Mouse (Mus musculus) midbrain, embryonic 11.5 days (tissue): ENCODE data around the gene Ccdc65. TPM values are rescaled to one million over a fixed set of nuclear protein-coding genes. Genes with fewer than 3 reads are reported as not detected.

ENCODE experiments used
- ATAC-seq: fragments of 200-750 bp; cut with Nextera tagmentation; 2 replicates; pipeline ENCODE4 v1.8.0; 2017; ENCODE audit warnings: moderate TSS enrichment, moderate library complexity; ENCODE audit not compliant: low FRiP score
- DNase-seq: peaks from one replicate; pipeline ENCODE4 v3.0.0; 2015; ENCODE audit warnings: low spot score; ENCODE audit errors: missing footprints
- H3K27ac ChIP-seq: fragments of 300-500 bp; sonication (generic); 2 replicates; pipeline ENCODE4 v1.5.1; 2014; ENCODE audit warnings: low read depth, low read length
- H3K27me3 ChIP-seq: fragments of 300-500 bp; sonication (generic); 2 replicates; pipeline ENCODE4 v1.6.1; 2014; ENCODE audit warnings: mild to moderate bottlenecking, low read length, moderate library complexity, mixed read lengths; ENCODE audit not compliant: control insufficient read depth, insufficient read depth
- H3K36me3 ChIP-seq: fragments of 300-500 bp; sonication (generic); 2 replicates; pipeline ENCODE4 v1.6.1; 2014; ENCODE audit warnings: mild to moderate bottlenecking, low read length, moderate library complexity, mixed read lengths; ENCODE audit not compliant: control insufficient read depth, insufficient read depth
- H3K4me1 ChIP-seq: fragments of 300-500 bp; sonication (generic); 2 replicates; pipeline ENCODE4 v1.6.1; 2014; ENCODE audit warnings: low read length; ENCODE audit not compliant: control insufficient read depth, insufficient read depth
- H3K4me2 ChIP-seq: fragments of 300-500 bp; sonication (generic); 2 replicates; pipeline ENCODE4 v1.6.1; 2014; ENCODE audit warnings: mild to moderate bottlenecking, moderate library complexity
- H3K4me3 ChIP-seq: fragments of 300-500 bp; sonication (generic); 2 replicates; pipeline ENCODE4 v1.5.1; 2014; ENCODE audit warnings: low read depth, low read length
- H3K9ac ChIP-seq: fragments of 300-500 bp; sonication (generic); 2 replicates; pipeline ENCODE4 v1.6.1; 2014; ENCODE audit warnings: low read length
- H3K9me3 ChIP-seq: fragments of 300-500 bp; sonication (generic); 2 replicates; pipeline ENCODE4 v1.6.1; 2016; ENCODE audit warnings: low read length; ENCODE audit not compliant: control insufficient read depth
- WGBS: fragments of 180-500 bp; shearing (Covaris S2); extraction: QIAGEN DNeasy Blood & Tissue Kit; methylation state at CpG from one replicate; pipeline ENCODE4 v1.1.7; 2014; 5-methylcytosine and 5-hydroxymethylcytosine counted together
- polyA plus RNA-seq: library from polyadenylated mRNA; unstranded; fragments of >200 nt; fragmentation: Nextera tagmentation; extraction: Ambion mirVana; gene quantifications from 2 replicates; pipeline ENCODE4 v1.2.1, GENCODE M21; 2014

Gene Ccdc65
- polyA plus RNA-seq, 1 experiment from 2014 or later: 0.71 TPM

DNA sequence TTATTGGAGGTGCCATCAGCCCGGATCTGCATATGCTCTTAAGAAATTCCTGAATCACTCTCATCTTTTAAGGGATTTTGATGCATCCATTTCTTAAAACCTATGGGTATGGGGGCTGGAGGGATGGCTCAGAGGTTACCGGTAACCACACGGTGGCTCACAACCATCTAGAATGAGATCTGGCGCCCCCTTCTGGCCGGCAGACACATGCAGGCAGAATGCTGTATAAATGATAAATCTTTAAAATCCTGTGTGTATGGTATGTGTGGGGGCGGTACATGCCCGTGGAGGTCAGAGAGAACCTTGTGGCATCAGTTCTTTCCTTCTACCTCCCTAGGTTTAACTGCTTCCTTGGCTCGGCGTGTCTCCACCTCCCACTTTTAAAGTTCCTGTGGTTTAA is 2.4 kb downstream of the Ccdc65 start:
- H3K9me3 ChIP-seq: no peaks in the 10 kb centered on the region
- no peak overlapping the region for H3K4me2 ChIP-seq
- ATAC-seq: no peak
- no peak overlapping the region for H3K27ac ChIP-seq
- no peaks in the 10 kb centered on the region for H3K27me3 ChIP-seq
- H3K4me1 ChIP-seq: no peaks in the 10 kb centered on the region
- H3K4me3 ChIP-seq: no peak overlapping the region
- DNase-seq: peak; percentile 92
- no peaks in the 10 kb centered on the region for H3K36me3 ChIP-seq
- WGBS: 10% methylated on average over 9 of the region's 9 CpGs
- no peak overlapping the region for H3K9ac ChIP-seq

DNA sequence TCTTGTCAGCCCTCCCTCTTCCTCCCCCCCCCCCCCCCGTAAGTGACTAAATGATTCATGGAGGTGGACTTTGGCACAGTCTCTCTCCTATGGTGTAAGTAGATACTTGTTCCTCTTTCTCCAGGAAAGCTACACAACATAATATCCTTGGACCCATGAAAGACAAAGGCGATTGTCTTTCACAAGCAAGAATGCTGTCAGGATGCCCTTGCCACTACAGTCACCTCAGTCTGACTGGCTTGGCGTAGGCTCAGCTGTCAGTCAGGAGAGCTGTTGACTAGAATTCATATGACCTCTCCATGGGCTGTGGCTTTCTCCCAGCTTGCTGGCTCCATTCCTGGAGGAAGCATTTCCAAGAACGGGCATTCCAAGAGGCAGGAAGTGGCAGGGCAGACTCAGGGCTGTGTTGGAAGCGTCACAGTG is 6.2 kb downstream of the Ccdc65 start:
- Histone ChIP-seq H3K27ac (no peak overlapping the region), H3K36me3 (no peaks in the 10 kb centered on the region), H3K4me3 (no peak overlapping the region), H3K9me3 (no peaks in the 10 kb centered on the region), H3K27me3 (no peaks in the 10 kb centered on the region), H3K4me2 (no peak overlapping the region), H3K9ac (no peak overlapping the region), H3K4me1 (no peaks in the 10 kb centered on the region)
- DNase-seq (no peak), ATAC-seq (no peak)
- WGBS: 90% methylated on average over 4 of the region's 5 CpGs

DNA sequence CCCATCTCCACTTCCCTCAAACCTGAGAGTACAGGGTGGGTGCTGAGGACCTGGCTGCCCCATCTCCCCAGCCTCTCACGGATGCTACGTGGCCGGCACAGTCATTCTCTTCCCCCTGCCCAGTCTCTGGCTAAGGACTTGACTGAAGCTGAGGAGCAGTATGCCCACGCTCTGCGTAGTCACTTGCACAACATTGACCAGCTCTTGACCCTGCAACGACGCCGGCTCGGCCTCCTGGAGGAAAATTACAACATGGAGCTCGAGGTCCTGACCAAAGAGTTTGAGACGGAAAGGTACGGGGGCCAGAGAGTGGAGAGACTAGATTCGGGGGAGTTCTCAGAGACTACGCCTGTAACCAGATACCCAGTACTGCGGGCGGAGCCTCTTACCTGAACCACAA is 9.3 kb downstream of the Ccdc65 start:
- Histone ChIP-seq H3K4me3 (no peak overlapping the region), H3K36me3 (no peaks in the 10 kb centered on the region), H3K4me2 (no peak overlapping the region), H3K9me3 (no peaks in the 10 kb centered on the region), H3K27me3 (no peaks in the 10 kb centered on the region), H3K27ac (no peak overlapping the region), H3K4me1 (no peaks in the 10 kb centered on the region), H3K9ac (no peak overlapping the region)
- 70% methylated on average over 16 of the region's 16 CpGs for WGBS
- DNase-seq (no peak), ATAC-seq (no peak)

DNA sequence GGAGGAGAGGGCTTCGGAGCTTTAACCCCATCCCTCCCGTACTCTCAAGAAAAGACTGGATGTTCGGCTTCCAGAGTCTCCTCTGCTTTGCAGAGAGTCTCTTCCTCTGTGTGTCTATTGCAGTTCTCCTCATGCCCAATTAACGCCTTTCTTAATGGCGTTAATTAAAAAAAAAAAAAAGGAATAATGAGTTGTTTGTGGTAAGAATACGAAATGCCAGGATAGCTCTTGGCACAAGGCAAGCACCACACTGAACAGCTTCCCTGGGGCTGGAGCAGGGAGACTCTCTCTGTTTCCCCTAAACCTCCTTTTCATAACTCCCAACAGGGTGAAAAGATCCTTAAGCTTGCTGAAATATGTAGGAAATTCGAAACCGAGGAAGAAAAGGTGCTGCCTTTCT is 14.2 kb downstream of the Ccdc65 start:
- 84% methylated on average over 8 of the region's 8 CpGs for WGBS
- Histone ChIP-seq H3K27me3 (peaks cover 7% of the 10 kb centered on the region), H3K4me2 (no peak overlapping the region), H3K4me1 (peaks cover 5% of the 10 kb centered on the region; the same call in 1 of the 2 replicates), H3K4me3 (no peak overlapping the region), H3K36me3 (no peaks in the 10 kb centered on the region), H3K27ac (no peak overlapping the region), H3K9me3 (no peaks in the 10 kb centered on the region), H3K9ac (no peak overlapping the region)
- ATAC-seq (no peak), DNase-seq (no peak)

DNA sequence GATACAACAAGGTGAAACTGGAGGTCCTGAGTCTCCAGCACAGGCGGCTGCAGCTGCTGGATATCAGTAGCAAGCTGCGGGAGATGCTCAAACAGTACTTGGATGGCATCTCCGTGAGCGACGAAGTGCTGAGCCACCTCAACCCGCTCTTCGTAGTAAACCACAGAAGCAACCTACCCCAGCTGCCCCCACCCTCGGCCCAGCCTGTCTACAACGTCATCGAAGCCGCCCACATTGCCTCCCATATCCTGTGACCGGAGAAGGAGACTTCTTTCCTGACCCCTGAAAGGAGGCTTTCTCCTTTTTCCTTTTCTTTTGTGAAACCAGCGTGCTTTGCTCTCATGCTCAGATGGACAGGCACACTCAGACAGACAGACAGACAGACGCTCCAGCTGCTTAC is 14.8 kb downstream of the Ccdc65 start:
- ATAC-seq (no peak), DNase-seq (no peak)
- Histone ChIP-seq H3K4me3 (no peak overlapping the region), H3K9ac (no peak overlapping the region), H3K36me3 (no peaks in the 10 kb centered on the region), H3K27me3 (peaks cover 7% of the 10 kb centered on the region), H3K4me2 (no peak overlapping the region), H3K9me3 (no peaks in the 10 kb centered on the region), H3K27ac (no peak overlapping the region), H3K4me1 (peaks cover 8% of the 10 kb centered on the region; the same call in 1 of the 2 replicates)
- WGBS: 70% methylated on average over 14 of the region's 14 CpGs

DNA sequence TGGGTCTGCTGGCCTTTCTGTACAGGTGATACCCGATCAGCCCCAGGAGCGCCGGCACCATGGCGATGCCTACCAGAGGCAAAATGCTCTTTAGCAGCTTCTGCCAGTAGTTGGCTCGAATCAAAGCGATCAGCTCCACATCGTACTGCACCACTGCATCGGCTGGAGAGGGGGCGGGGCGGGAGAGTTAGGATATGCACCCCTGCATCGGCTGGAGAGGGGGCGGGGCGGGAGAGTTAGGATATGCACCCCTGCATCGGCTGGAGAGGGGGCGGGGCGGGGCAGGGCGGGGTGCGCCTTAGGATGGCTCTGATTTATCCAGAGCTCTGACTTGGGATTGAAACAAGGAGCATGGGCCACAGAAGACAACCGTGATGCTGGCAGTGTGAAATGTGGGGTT is 16.4 kb downstream of the Ccdc65 start:
- DNase-seq: peak; percentile 86
- Histone ChIP-seq H3K4me1 (peaks cover 11% of the 10 kb centered on the region; the same call in 1 of the 2 replicates), H3K27me3 (peaks cover 7% of the 10 kb centered on the region), H3K4me3 (no peak overlapping the region), H3K27ac (no peak overlapping the region), H3K4me2 (no peak overlapping the region), H3K36me3 (no peaks in the 10 kb centered on the region), H3K9ac (no peak overlapping the region), H3K9me3 (no peaks in the 10 kb centered on the region)
- 23% methylated on average over 19 of the region's 19 CpGs for WGBS
- ATAC-seq: no peak

DNA sequence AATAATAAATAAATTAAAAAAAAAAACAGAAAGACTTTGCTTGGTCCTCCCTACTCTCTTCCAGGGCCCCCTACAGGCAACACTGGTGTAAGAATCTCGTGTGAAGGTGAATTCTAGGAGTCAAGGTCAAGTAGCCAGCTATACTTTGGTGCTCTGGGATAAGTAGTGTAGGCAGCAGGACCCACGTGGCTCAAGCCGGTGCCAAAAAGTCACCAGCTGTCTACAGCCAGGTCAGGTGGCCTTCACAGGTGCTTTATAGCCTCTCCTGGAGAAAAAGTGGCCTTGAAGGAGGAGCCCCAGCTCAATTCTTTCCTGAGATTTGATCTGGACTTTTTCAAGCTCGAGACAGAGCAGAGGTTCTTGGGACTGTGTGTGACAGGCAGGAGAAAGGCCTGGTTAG is 18.1 kb downstream of the Ccdc65 start:
- DNase-seq (peak; percentile 67), ATAC-seq (no peak)
- no peak overlapping the region for H3K4me3 ChIP-seq
- H3K4me2 ChIP-seq: no peak overlapping the region
- no peaks in the 10 kb centered on the region for H3K36me3 ChIP-seq
- no peaks in the 10 kb centered on the region for H3K9me3 ChIP-seq
- H3K4me1 ChIP-seq: peaks cover 11% of the 10 kb centered on the region; the same call in 1 of the 2 replicates
- H3K9ac ChIP-seq: no peak overlapping the region
- no peak overlapping the region for H3K27ac ChIP-seq
- H3K27me3 ChIP-seq: peaks cover 7% of the 10 kb centered on the region
- WGBS: 84% methylated on average over 4 of the region's 4 CpGs

DNA sequence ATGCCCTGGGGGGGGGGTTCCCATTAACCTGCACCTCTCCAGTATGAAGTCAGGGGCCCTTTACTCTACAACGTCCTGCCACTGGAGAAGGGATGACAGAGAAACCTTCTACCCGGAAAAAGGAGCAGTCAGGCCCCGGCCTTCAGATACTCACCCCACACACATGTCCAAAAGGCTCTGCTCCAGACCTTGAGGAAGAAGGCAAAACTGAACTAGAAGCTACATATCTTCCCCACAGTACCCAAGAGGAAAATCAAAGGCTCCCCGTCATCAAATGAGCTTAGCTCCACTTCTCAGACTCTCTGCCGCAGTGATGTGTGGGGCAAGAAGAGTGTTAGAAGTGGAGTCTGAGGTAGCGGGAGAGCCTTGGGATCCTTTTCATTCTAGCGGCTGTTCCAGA is 18.7 kb downstream of the Ccdc65 start:
- Histone ChIP-seq H3K27me3 (peaks cover 7% of the 10 kb centered on the region), H3K4me2 (peak overlapping the region; percentile 59), H3K9me3 (no peaks in the 10 kb centered on the region), H3K4me3 (no peak overlapping the region), H3K36me3 (no peaks in the 10 kb centered on the region), H3K4me1 (peaks cover 11% of the 10 kb centered on the region; the same call in 1 of the 2 replicates), H3K27ac (no peak overlapping the region), H3K9ac (no peak overlapping the region)
- ATAC-seq (no peak), DNase-seq (peak; percentile 82)
- WGBS: 44% methylated on average over 7 of the region's 7 CpGs

DNA sequence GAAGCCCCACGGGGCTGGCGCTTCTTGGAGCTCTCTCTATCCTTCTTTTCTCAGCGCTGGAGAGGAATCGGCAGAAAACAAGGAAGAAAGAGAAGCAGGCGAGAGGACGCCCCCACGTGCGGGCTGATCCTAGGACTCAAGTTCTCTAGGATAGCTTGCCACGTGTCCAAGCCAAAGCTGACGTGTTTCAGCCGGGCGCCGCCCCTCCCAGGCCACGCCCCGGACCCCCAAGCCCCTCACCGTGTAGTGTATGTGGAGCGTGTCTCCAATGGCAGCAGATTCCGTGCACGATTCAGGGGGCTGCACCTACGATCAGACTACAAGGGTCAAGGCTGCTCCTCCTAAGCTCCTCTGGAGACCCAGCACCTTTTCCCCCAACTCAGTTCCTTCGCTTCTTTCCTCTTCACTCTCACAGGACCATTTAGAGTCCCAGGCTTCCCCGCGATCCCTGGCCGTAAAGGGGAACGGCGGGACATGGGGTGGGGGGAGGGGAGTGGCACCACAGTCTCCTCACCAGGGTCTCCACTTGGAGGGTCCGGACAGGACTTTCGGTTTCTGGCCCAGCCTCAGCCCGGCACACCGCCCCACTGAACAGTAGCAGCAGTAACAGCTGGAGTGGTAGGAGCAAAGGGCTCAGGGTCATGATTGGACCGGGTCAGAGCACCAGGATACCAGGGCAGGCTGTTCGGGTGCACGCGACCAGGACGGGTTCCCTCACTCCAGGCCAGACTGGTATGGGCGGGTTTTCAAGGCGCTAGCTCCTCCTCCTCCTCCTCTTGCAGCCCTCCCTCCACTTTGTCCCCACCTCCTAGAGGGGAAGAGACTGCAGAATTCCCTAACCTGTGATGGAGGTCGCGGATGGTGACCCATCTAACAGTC is 19.7 kb downstream of the Ccdc65 start, which contains the start of gene Fkbp11:
TSS of gene Fkbp11 (minus strand) at position 756 of the 879 bp plus-strand sequence.
- DNase-seq: peak; percentile 97
- peak; percentile 74 for ATAC-seq
- Histone ChIP-seq H3K4me2 (peak within 1 kb of the TSS; percentile 59), H3K27me3 (peaks cover 7% of the 10 kb centered on the region), H3K4me1 (peaks cover 11% of the 10 kb centered on the region; the same call in 1 of the 2 replicates), H3K36me3 (no peaks in the 10 kb centered on the region), H3K4me3 (peak within 1 kb of the TSS; percentile 29), H3K9ac (peak within 1 kb of the TSS; percentile 61), H3K27ac (no peak within 1 kb of the TSS), H3K9me3 (no peaks in the 10 kb centered on the region)
- WGBS: 1% methylated on average over 38 of the region's 39 CpGs
